Mouse (Mus musculus): ENCODE measurements around the gene Upk1a.

- TF ChIP-seq CTCF (IDR thresholded peaks at IDR 0.05; ENCODE audit: control insufficient read depth, insufficient read depth, insufficient read length) (no peak), MAX (IDR thresholded peaks at IDR 0.05) (no peak), MYOD1 (IDR thresholded peaks at IDR 0.05; ENCODE audit: control insufficient read depth, insufficient read length, low read depth) (no peak), MYOG (IDR thresholded peaks at IDR 0.05; ENCODE audit: control insufficient read depth, extremely low read depth, insufficient read length) (no peak)
Measured at GRCm38 (mm10) chr7:30556894-30557536, 55.6 kb downstream of the Upk1a start.
